Mouse (Mus musculus) heart, adult 2 months (tissue): ENCODE measurements around the gene Zfp683. TPM values are rescaled to one million over a fixed set of nuclear protein-coding genes. Genes with fewer than 3 reads are reported as not detected.

Source experiments
- DNase-seq, 2 experiments: peaks; one replicate each; pipeline ENCODE4 v3.0.0; 2021
- H3K27ac ChIP-seq: fragments of 200-600 bp; 2 replicates; pipeline ENCODE4 v1.8.1; 2022
- H3K27me3 ChIP-seq: fragments of 200-500 bp; 2 replicates; pipeline ENCODE4 v1.6.1; 2012; ENCODE audit warnings: mild to moderate bottlenecking, low read length, inconsistent platforms, mixed read lengths; ENCODE audit not compliant: control insufficient read depth, insufficient read depth
- H3K36me3 ChIP-seq: fragments of 200-500 bp; 2 replicates; pipeline ENCODE4 v1.6.1; 2012; ENCODE audit warnings: low read length, inconsistent platforms; ENCODE audit not compliant: control insufficient read depth, insufficient read depth
- H3K4me1 ChIP-seq: fragments of 200-500 bp; 2 replicates; pipeline ENCODE4 v1.6.1; 2011; ENCODE audit warnings: low read length; ENCODE audit not compliant: control insufficient read depth, insufficient read depth
- H3K4me3 ChIP-seq: fragments of 200-600 bp; 2 replicates; pipeline ENCODE4 v1.8.1; 2022
- H3K79me2 ChIP-seq: fragments of 200-500 bp; replicated peaks from 2 replicates; pipeline ENCODE4 v1.6.1; 2012; ENCODE audit warnings: mild to moderate bottlenecking, inconsistent platforms, low read length, moderate library complexity, mixed read lengths; ENCODE audit not compliant: control insufficient read depth, insufficient read depth
- H3K9ac ChIP-seq: fragments of 200-500 bp; 2 replicates; pipeline ENCODE4 v1.6.1; 2012; ENCODE audit warnings: low read depth, mild to moderate bottlenecking, control low read depth, inconsistent platforms, low read length, mixed read lengths
- CTCF ChIP-seq: fragments of 200-600 bp; IDR thresholded peaks from 2 replicates; pipeline ENCODE4 v1.8.1; 2022; ENCODE audit warnings: antibody characterized with exemption, mild to moderate bottlenecking, moderate library complexity
- EP300 ChIP-seq: fragments of 200-500 bp; IDR thresholded peaks from 2 replicates; pipeline ENCODE4 v1.6.1; 2011; ENCODE audit warnings: low read depth, low read length, control low read depth; ENCODE audit not compliant: insufficient read depth
- POLR2A ChIP-seq: fragments of 200-500 bp; IDR thresholded peaks from 2 replicates; pipeline ENCODE4 v1.6.1; 2011; ENCODE audit warnings: mild to moderate bottlenecking, low read depth, low read length, control low read depth; ENCODE audit not compliant: insufficient read depth
- WGBS: fragments of 180-500 bp; shearing (Covaris S2); methylation state at CpG from one replicate; pipeline ENCODE4 v1.1.7; 2018; 5-methylcytosine and 5-hydroxymethylcytosine counted together
- intact Hi-C: fragments of 180-260 bp; cut with DNase I; formaldehyde crosslinking; loops from one replicate; pipeline ENCODE4 v1.15.1; 2025
- polyA plus RNA-seq: library from polyadenylated mRNA; depleted of rRNA; stranded (reverse); fragments of >200 nt; gene quantifications from 2 replicates; pipeline ENCODE4 v1.2.3, GENCODE M21; 2012
- total RNA-seq, 2 experiments: library from RNA; stranded (reverse); gene quantifications; 2 replicates each; pipeline ENCODE4 v1.2.3; 2021

Gene Zfp683
- total and polyA plus RNA-seq, 3 experiments, result not detected

DNA sequence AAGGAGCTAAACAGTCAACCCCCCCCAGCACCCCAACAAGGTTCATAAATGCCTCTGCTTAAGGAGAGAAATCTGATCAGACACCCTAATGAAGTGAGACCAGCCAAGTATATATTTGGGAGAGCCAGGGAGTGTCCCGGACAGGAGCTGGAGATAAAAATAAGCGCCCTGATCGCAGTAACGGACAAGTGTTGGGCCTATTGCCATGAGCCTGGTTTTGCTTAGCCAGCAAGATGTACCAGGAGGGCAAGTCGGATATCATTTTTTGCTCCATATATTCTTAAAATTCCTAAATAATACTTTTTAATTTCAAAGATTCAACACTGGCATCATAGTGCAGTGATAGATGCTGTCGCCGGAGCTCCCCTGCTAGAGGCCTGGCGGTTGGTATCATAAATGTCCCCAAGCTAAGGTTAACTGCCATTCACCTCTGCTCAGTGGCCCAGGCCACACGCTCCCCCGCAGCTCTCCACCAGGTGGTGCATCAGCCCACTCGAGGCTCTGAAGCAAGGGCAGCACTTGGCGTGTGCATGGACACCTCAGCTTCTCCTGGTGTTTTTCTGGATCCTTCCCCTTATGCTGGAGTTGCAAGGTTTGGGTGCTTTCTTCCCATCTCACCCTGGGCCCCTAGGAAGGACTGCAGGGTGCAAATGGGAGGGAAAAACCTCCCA, 40.6 kb upstream of the Zfp683 start:
- no peaks in the 10 kb centered on the region for H3K4me1 ChIP-seq
- WGBS, result 40% methylated on average over 12 of the region's 12 CpGs
- H3K36me3 ChIP-seq, result no peaks in the 10 kb centered on the region
- intact Hi-C loops, result no loop called here
- peak in 1 of 2 experiments; percentile 26 for DNase-seq
- peak; percentile 47 for TF ChIP-seq CTCF
- no peak for TF ChIP-seq EP300
- no peak for TF ChIP-seq POLR2A
- no peak overlapping the region for H3K9ac ChIP-seq
- H3K4me3 ChIP-seq, result no peak overlapping the region
- no peaks in the 10 kb centered on the region for H3K79me2 ChIP-seq
- peaks cover 5% of the 10 kb centered on the region for H3K27me3 ChIP-seq
- no peak overlapping the region for H3K27ac ChIP-seq

DNA sequence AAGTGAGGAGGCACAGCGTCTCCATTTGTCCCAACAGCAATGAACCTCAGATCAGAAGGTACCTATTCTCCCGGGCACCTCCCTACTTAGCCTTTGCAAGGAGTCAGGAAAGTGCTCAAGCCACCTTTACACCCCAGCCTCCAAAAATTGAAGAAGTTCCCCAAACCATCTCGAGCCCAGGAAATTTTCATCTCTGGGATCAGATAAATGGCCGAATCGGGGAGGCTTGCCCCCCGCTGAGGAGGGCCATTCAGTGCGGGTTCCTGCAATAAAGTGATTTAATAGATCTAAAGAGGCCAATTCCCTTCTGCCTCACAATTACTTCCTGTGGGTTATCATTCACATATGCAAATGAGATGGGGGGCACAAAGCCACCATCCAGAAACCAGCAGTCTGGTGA, 37.4 kb upstream of the Zfp683 start:
- Histone ChIP-seq H3K79me2 (no peaks in the 10 kb centered on the region), H3K27me3 (peaks cover 11% of the 10 kb centered on the region), H3K9ac (no peak overlapping the region), H3K4me3 (no peak overlapping the region), H3K27ac (no peak overlapping the region), H3K36me3 (no peaks in the 10 kb centered on the region), H3K4me1 (no peaks in the 10 kb centered on the region)
- no peak for DNase-seq
- WGBS, result 19% methylated on average over 7 of the region's 7 CpGs
- no peak for TF ChIP-seq EP300
- no peak for TF ChIP-seq CTCF
- no peak for TF ChIP-seq POLR2A
- intact Hi-C loops, result no loop called here

DNA sequence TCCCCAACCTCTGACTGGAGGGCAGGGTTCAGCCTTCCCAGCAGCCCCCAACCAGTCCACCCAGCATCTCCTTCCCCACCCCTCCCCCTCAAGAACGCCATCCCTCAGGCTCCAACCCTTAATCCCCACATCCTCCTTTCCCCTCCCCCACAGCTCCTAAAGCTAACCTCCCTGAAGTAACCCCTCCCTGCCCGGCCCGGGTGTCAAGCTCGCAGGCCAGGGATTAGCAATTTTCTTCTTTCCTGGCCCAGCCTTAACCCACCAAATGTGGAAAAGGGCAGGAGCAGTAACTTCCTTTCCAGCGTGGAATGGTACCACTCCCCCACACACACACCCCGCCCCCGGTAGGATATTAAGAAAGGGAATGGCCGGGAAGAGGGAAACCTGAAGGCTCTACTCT, 36.9 kb upstream of the Zfp683 start:
- DNase-seq, result no peak
- Histone ChIP-seq H3K36me3 (no peaks in the 10 kb centered on the region), H3K79me2 (no peaks in the 10 kb centered on the region), H3K4me3 (no peak overlapping the region), H3K9ac (no peak overlapping the region), H3K27ac (no peak overlapping the region), H3K27me3 (peaks cover 11% of the 10 kb centered on the region), H3K4me1 (no peaks in the 10 kb centered on the region)
- WGBS, result 6% methylated on average over 8 of the region's 8 CpGs
- TF ChIP-seq POLR2A, result no peak
- no peak for TF ChIP-seq EP300
- intact Hi-C loops, result no loop called here

DNA sequence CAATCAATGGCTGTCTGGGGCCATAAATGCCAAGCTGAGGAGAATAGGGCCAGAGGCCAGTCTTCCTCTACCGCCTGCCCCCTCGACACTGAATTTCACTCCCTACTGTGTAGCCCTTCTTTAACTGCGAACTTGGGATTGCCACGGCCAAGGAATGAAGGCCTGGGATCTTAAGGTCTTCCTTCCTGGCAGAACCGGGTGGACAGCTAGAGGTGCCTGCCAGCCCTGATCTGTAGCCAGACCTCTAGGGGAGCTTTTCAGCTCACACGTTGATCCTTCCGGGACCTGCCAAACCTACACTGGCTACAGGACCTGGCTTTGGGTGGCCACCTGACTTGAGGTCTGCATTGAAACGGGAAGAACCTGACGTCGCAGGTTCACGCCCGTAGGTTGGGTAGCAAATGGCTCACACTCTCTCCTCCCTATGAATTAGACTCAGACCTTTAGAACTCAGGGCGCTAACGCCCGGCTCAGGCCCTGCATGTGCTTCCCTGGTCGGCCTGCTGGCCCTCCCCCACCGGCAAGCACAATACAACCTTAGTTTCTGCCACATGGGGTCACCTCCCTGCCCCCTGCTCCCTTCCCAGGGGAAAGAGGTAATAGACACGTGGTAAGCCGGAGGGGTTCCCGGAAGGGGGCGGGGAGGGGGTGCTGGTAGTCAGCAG, 36.3 kb upstream of the Zfp683 start:
- TF ChIP-seq EP300 (no peak), CTCF (no peak), POLR2A (no peak)
- intact Hi-C loops, result no loop called here

DNA sequence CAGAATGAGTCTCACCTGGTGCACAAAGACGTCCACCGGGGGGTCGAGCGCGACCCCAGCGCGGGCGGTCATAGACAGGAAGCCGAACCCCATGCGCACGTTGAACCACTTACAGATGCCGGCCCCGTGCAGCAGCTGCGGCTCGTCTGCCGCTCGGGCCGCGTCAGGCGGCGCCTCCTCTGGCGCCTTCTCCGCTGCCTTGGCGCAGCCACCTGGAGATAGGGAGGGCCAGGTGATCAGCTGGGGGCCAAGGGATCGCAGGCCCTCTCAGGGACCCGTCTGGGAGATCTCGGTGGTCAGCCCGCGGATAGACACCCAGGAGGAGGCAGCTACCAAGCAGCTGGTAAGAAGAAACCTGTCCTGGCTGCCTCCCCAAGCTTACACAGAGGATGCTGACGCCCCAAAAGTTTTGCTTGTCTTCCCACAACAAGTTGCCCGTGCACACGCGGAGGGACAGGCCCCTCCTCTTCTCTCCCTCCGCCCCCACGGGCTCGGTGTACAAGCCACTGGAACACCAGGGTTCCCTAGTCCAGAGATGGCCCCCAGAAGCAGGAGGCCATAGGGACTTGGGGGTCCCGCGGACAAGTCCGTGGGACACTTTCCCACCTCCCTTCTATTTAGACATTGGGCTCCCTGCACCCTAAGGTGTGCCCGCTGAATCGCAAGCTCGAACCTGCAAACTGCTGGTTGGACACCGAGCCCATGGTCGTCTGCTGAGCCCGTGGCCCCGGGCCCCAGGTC, 35.4 kb upstream of the Zfp683 start:
- H3K27ac ChIP-seq, result no peak overlapping the region
- peaks cover 11% of the 10 kb centered on the region for H3K27me3 ChIP-seq
- no peaks in the 10 kb centered on the region for H3K36me3 ChIP-seq
- no peak overlapping the region for H3K9ac ChIP-seq
- no peak overlapping the region for H3K4me3 ChIP-seq
- DNase-seq, result no peak
- H3K79me2 ChIP-seq, result no peaks in the 10 kb centered on the region
- intact Hi-C loops, result no loop called here
- TF ChIP-seq EP300 (no peak), POLR2A (no peak), CTCF (no peak)
- no peaks in the 10 kb centered on the region for H3K4me1 ChIP-seq
- WGBS, result 2% methylated on average over 46 of the region's 46 CpGs

More for the DNA sequence above, 36.3 kb upstream of the Zfp683 start:
- H3K9ac ChIP-seq, result no peak overlapping the region
- no peak overlapping the region for H3K27ac ChIP-seq
- 5% methylated on average over 21 of the region's 21 CpGs for WGBS
- H3K36me3 ChIP-seq, result no peaks in the 10 kb centered on the region
- H3K79me2 ChIP-seq, result no peaks in the 10 kb centered on the region
- DNase-seq, result no peak
- peaks cover 11% of the 10 kb centered on the region for H3K27me3 ChIP-seq
- no peaks in the 10 kb centered on the region for H3K4me1 ChIP-seq
- H3K4me3 ChIP-seq, result no peak overlapping the region

DNA sequence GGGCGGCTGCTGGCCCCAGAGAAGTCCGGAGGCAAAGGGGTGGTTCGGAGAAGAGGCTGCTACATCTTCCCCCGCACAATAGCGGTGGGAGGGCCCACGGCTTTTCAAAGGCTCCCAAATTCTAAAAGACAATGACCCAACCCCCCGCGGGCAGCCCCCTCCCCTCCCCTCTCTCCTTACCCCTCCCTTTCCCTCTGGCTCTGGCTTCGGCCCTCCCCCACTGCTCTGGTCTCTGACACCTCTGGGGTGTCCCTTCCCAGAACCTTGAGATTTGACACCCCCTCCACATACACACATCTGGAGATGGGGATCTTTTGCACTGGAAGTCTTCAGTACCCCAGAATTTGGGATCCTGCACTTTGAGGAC, 34.9 kb upstream of the Zfp683 start, which contains the start of gene Lin28a:
Gene Lin28a (minus strand): TSS at position 63 of the 367 bp plus-strand sequence.
- Histone ChIP-seq H3K36me3 (no peaks in the 10 kb centered on the region), H3K27me3 (peaks cover 11% of the 10 kb centered on the region), H3K4me1 (no peaks in the 10 kb centered on the region), H3K9ac (no peak within 1 kb of the TSS), H3K79me2 (no peaks in the 10 kb centered on the region), H3K4me3 (no peak within 1 kb of the TSS), H3K27ac (no peak within 1 kb of the TSS)
- intact Hi-C loops, result no loop called here
- no peak for DNase-seq
- WGBS, result 0% methylated on average over 8 of the region's 9 CpGs
- TF ChIP-seq POLR2A (no peak), CTCF (no peak), EP300 (no peak)
